Mouse (Mus musculus) lung, postnatal 0 days (tissue): ENCODE measurements around the gene Rbm38. TPM values are rescaled to one million over a fixed set of nuclear protein-coding genes. Genes with fewer than 3 reads are reported as not detected.

Experiments used
- ATAC-seq: fragments of 200-750 bp; cut with Nextera tagmentation; 2 replicates; pipeline ENCODE4 v1.8.0; 2017; ENCODE audit warnings: moderate library complexity
- DNase-seq: peaks from one replicate; pipeline ENCODE4 v3.0.0-alpha.2; 2016; ENCODE audit warnings: low spot score
- H3K27ac ChIP-seq: fragments of 300-500 bp; sonication (generic); 2 replicates; pipeline ENCODE4 v1.5.1; 2014; ENCODE audit warnings: antibody characterized with exemption, mild to moderate bottlenecking, low read length, mixed read lengths
- H3K27me3 ChIP-seq: fragments of 300-500 bp; sonication (generic); replicated peaks from 2 replicates; pipeline ENCODE4 v1.6.1; 2014; ENCODE audit warnings: low read length, mixed read lengths; ENCODE audit not compliant: insufficient read depth
- H3K36me3 ChIP-seq: fragments of 300-500 bp; sonication (generic); 2 replicates; pipeline ENCODE4 v1.6.1; 2014; ENCODE audit warnings: low read length, mixed read lengths; ENCODE audit not compliant: insufficient read depth
- H3K4me1 ChIP-seq: fragments of 300-500 bp; sonication (generic); 2 replicates; pipeline ENCODE4 v1.6.1; 2014; ENCODE audit warnings: antibody characterized with exemption, low read depth, low read length, mixed read lengths; ENCODE audit not compliant: insufficient read depth
- H3K4me2 ChIP-seq: fragments of 300-500 bp; sonication (generic); replicated peaks from 2 replicates; pipeline ENCODE4 v1.6.1; 2014; ENCODE audit warnings: low read depth, mild to moderate bottlenecking, low read length, moderate library complexity, mixed read lengths
- H3K4me3 ChIP-seq: fragments of 300-500 bp; sonication (generic); 2 replicates; pipeline ENCODE4 v1.5.1; 2014; ENCODE audit warnings: low read depth, low read length
- H3K9ac ChIP-seq: fragments of 300-500 bp; sonication (generic); replicated peaks from 2 replicates; pipeline ENCODE4 v1.6.1; 2014; ENCODE audit warnings: low read depth, mild to moderate bottlenecking
- H3K9me3 ChIP-seq: fragments of 300-500 bp; sonication (generic); 2 replicates; pipeline ENCODE4 v1.6.1; 2016; ENCODE audit warnings: low read length, mixed read lengths
- CTCF ChIP-seq: IDR thresholded peaks from 2 replicates; pipeline ENCODE4 v1.5.1; 2016; ENCODE audit warnings: antibody characterized with exemption, mild to moderate bottlenecking
- EP300 ChIP-seq: IDR thresholded peaks from 2 replicates; pipeline ENCODE4 v1.6.1; 2016; ENCODE audit warnings: antibody characterized with exemption, mild to moderate bottlenecking, control low read depth
- WGBS: fragments of 180-500 bp; shearing (Covaris S2); extraction: QIAGEN DNeasy Blood & Tissue Kit; methylation state at CpG from one replicate; pipeline ENCODE4 v1.1.7; 2014; 5-methylcytosine and 5-hydroxymethylcytosine counted together
- polyA plus RNA-seq: library from polyadenylated mRNA; unstranded; fragments of >200 nt; fragmentation: Nextera tagmentation; extraction: Ambion mirVana; gene quantifications from 2 replicates; pipeline ENCODE4 v1.2.1, GENCODE M21; 2015

Gene Rbm38
- polyA plus RNA-seq, 1 experiment from 2014 or later, result 15.2 TPM

DNA sequence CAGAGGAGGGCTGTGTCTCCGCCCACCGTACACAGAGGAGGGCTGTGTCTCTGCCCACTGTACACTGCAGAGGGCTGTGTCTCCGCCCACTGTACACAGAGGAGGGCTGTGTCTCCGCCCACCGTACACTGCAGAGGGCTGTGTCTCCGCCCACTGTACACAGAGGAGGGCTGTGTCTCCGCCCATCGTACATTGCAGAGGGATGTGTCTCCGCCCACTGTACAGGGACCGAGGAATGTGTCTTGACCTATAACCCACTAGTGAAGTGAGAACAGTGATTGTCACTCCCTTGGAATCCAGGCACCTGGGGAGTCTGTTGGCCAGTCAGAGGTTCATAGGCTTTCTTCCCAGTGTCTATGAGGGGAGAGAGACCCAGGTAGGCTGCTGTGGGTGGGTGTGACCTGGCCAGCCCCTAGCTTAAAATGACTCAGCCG is 36.6 kb downstream of the Rbm38 start:
- H3K4me1 ChIP-seq, result 0 out of 2 replicates have a peak, but pooled peaks cover 5% of the 10 kb centered on the region
- ATAC-seq (peak; percentile 75), DNase-seq (peak; percentile 50)
- no peaks in the 10 kb centered on the region for H3K27me3 ChIP-seq
- H3K9ac ChIP-seq, result no peak overlapping the region
- TF ChIP-seq EP300 (no peak), CTCF (no peak)
- 63% methylated on average over 9 of the region's 11 CpGs for WGBS
- no peak overlapping the region for H3K4me2 ChIP-seq
- no peak overlapping the region for H3K27ac ChIP-seq
- H3K9me3 ChIP-seq, result no peaks in the 10 kb centered on the region
- no peaks in the 10 kb centered on the region for H3K36me3 ChIP-seq
- H3K4me3 ChIP-seq, result no peak overlapping the region

- Histone ChIP-seq H3K27me3 (no peaks in the 10 kb centered on the region), H3K4me1 (0 out of 2 replicates have a peak, but pooled peaks cover 5% of the 10 kb centered on the region), H3K27ac (no peak overlapping the region), H3K9me3 (no peaks in the 10 kb centered on the region), H3K4me2 (no peak overlapping the region), H3K4me3 (no peak overlapping the region), H3K36me3 (no peaks in the 10 kb centered on the region), H3K9ac (no peak overlapping the region)
- 30% methylated on average over 10 of the region's 10 CpGs for WGBS
- no peak for TF ChIP-seq CTCF
- no peak for TF ChIP-seq EP300
- ATAC-seq, result no peak
- DNase-seq, result no peak
These were observed 37.3 kb downstream of the Rbm38 start for GRCm38 (mm10) chr2:173057623-173058022.

DNA sequence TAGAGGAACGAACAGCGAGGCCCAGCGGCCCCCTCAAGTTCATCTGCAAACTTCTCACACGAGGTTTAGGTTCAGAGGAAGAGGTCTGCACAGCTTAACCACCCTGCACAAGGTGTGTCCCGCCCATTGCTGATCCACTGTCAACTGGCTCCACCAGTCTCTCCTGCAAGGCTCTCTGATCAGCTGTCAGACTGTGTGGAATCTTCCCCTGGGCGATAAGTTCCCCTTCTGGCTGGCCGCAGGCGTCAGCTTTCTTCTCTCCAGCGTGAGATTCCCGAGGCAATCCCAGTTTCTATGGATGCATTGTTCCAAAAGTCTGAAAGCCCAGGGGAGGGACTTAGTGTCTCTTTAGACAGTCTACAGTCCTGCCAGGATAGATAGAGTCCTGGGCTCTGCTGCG is 38.0 kb downstream of the Rbm38 start:
- Histone ChIP-seq H3K36me3 (no peaks in the 10 kb centered on the region), H3K9ac (no peak overlapping the region), H3K4me3 (no peak overlapping the region), H3K4me1 (0 out of 2 replicates have a peak, but pooled peaks cover 5% of the 10 kb centered on the region), H3K4me2 (no peak overlapping the region), H3K27ac (no peak overlapping the region), H3K9me3 (no peaks in the 10 kb centered on the region), H3K27me3 (no peaks in the 10 kb centered on the region)
- 43% methylated on average over 11 of the region's 11 CpGs for WGBS
- ATAC-seq, result no peak
- TF ChIP-seq EP300, result no peak
- TF ChIP-seq CTCF, result no peak
- no peak for DNase-seq

GRCm38 (mm10) chr2:173060450-173060849 is 40.2 kb downstream of the Rbm38 start:
- WGBS, result 51% methylated on average over 9 of the region's 9 CpGs
- ATAC-seq, result no peak
- H3K27ac ChIP-seq, result no peak overlapping the region
- no peaks in the 10 kb centered on the region for H3K36me3 ChIP-seq
- no peaks in the 10 kb centered on the region for H3K27me3 ChIP-seq
- DNase-seq, result no peak
- no peaks in the 10 kb centered on the region for H3K9me3 ChIP-seq
- H3K4me1 ChIP-seq, result 0 out of 2 replicates have a peak, but pooled peaks cover 5% of the 10 kb centered on the region
- H3K4me2 ChIP-seq, result no peak overlapping the region
- TF ChIP-seq EP300, result no peak
- no peak for TF ChIP-seq CTCF
- H3K9ac ChIP-seq, result no peak overlapping the region
- H3K4me3 ChIP-seq, result no peak overlapping the region

DNA sequence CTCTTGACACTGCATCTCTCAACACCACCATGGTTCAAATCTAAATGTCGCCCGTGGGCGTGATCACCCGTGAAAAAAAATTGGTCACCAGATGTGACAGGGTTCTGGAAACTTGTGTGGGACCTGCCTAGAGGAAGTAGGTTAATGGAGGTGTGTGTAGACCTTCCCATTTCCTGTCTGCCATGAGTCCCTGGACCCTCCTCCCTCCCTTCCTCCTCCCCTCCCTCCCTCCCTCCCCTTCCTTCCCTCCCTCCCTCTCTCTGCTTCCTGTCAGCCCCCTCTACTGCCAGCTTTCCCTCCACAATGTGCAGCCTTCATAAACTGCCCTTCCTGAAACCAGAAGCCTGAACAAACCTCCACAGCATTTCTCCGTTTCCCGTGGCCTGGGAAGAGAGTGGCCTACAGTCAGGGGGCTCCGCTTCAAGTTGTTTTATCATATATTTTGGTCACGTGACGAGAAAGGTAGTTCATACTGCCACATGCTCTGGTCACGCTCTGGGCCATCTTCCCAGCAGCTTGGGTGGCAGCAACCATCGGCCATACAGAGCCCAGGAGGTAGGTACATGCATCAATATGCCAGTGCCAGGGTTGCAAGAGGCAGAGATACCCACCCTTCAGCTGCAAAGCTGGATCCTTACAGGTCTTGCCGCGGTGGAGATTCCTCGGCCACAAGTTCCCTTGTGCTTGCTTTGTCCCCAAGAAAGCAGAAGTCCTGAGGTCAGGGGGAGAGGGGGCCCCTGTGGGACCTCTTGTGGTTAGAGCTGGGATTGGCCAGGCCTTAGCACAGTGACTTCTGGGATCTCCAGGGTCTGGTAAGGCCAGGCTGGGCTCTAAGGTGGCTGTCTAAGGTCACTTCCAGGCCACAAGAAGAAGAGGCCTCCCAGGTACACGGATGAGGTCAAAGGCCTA is 41.4 kb downstream of the Rbm38 start:
- 0 out of 2 replicates have a peak, but pooled peaks cover 5% of the 10 kb centered on the region for H3K4me1 ChIP-seq
- TF ChIP-seq EP300, result no peak
- peak; percentile 33; the same call in 1 of the 2 replicates for TF ChIP-seq CTCF
- WGBS, result 55% methylated on average over 15 of the region's 15 CpGs
- no peak overlapping the region for H3K27ac ChIP-seq
- no peak overlapping the region for H3K4me3 ChIP-seq
- DNase-seq, result peak; percentile 33
- H3K36me3 ChIP-seq, result no peaks in the 10 kb centered on the region
- no peak overlapping the region for H3K9ac ChIP-seq
- H3K9me3 ChIP-seq, result no peaks in the 10 kb centered on the region
- no peaks in the 10 kb centered on the region for H3K27me3 ChIP-seq
- H3K4me2 ChIP-seq, result no peak overlapping the region
- ATAC-seq, result peak; percentile 40; the same call in 1 of the 2 replicates

DNA sequence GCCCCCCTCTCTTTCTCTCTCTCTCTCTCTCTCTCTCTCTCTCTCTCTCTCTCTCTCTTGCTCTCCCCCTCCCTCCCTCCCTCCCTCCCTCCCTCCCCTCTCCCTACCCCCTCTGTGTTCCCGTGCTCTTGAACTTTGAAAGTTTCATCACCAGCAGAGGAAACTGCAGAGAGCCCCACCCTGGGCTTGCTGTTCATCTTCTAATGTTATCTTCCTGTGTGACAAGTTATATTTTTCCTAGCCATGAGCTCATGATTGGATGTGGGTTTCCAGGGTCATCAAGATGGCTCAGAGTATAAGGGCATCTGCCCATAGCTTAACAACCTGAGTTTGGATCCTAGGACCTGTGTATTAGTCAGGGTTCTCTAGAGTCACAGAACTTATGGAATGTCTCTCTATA is 42.9 kb downstream of the Rbm38 start:
- 33% methylated on average over 1 of the region's 1 CpGs for WGBS
- no peaks in the 10 kb centered on the region for H3K27me3 ChIP-seq
- H3K36me3 ChIP-seq, result no peaks in the 10 kb centered on the region
- no peak for TF ChIP-seq CTCF
- TF ChIP-seq EP300, result no peak
- H3K9me3 ChIP-seq, result no peaks in the 10 kb centered on the region
- H3K4me3 ChIP-seq, result no peak overlapping the region
- ATAC-seq, result no peak; the same call in 1 of the 2 replicates
- H3K27ac ChIP-seq, result no peak overlapping the region
- DNase-seq, result no peak
- H3K4me2 ChIP-seq, result no peak overlapping the region
- H3K4me1 ChIP-seq, result 0 out of 2 replicates have a peak, but pooled peaks cover 5% of the 10 kb centered on the region
- no peak overlapping the region for H3K9ac ChIP-seq
